Mouse (Mus musculus): ENCODE data around the gene Mturn. TPM values are rescaled to one million over a fixed set of nuclear protein-coding genes. Genes with fewer than 3 reads are reported as not detected.

Mturn gene
- polyA plus RNA-seq, 1 experiment, result 14.8 TPM

- H3K4me3 ChIP-seq (ENCODE audit: control insufficient read depth, insufficient read depth, low read length), result no peak overlapping the region
- H3K27me3 ChIP-seq (ENCODE audit: control insufficient read depth, insufficient read depth, low read length), result no peaks in the 10 kb centered on the region
- WGBS, result 95% methylated on average over 4 of the region's 4 CpGs
- H3K36me3 ChIP-seq (ENCODE audit: control insufficient read depth, insufficient read depth, low read length), result no peaks in the 10 kb centered on the region
- no peak overlapping the region for H3K27ac ChIP-seq (ENCODE audit: control insufficient read depth, insufficient read depth, low read length)
- TF ChIP-seq CTCF (IDR thresholded peaks at IDR 0.05; ENCODE audit: borderline replicate concordance, control insufficient read depth, extremely low read depth, insufficient read depth, low read length, poor library complexity), result no peak
- no peak for TF ChIP-seq POLR2A (IDR thresholded peaks at IDR 0.05; ENCODE audit: control insufficient read depth, extremely low read depth, insufficient read depth, low read length, poor library complexity)
- peaks cover 11% of the 10 kb centered on the region for H3K4me1 ChIP-seq (replicated peaks; ENCODE audit: control insufficient read depth, insufficient read depth, low read length)
- DNase-seq, result no peak
These were observed 39.8 kb downstream of the Mturn start for GRCm38 (mm10) chr6:54721252-54721635.

GRCm38 (mm10) chr6:54726309-54726708, 44.9 kb downstream of the Mturn start:
- WGBS, result 96% methylated on average over 6 of the region's 6 CpGs
- TF ChIP-seq CTCF (IDR thresholded peaks at IDR 0.05; ENCODE audit: borderline replicate concordance, control insufficient read depth, extremely low read depth, insufficient read depth, low read length, poor library complexity), result no peak
- no peak for TF ChIP-seq POLR2A (IDR thresholded peaks at IDR 0.05; ENCODE audit: control insufficient read depth, extremely low read depth, insufficient read depth, low read length, poor library complexity)
- no peak overlapping the region for H3K4me3 ChIP-seq (ENCODE audit: control insufficient read depth, insufficient read depth, low read length)
- no peak overlapping the region for H3K27ac ChIP-seq (ENCODE audit: control insufficient read depth, insufficient read depth, low read length)
- no peaks in the 10 kb centered on the region for H3K36me3 ChIP-seq (ENCODE audit: control insufficient read depth, insufficient read depth, low read length)
- no peaks in the 10 kb centered on the region for H3K27me3 ChIP-seq (ENCODE audit: control insufficient read depth, insufficient read depth, low read length)
- H3K4me1 ChIP-seq (replicated peaks; ENCODE audit: control insufficient read depth, insufficient read depth, low read length), result no peaks in the 10 kb centered on the region
- DNase-seq, result no peak

GRCm38 (mm10) chr6:54726796-54727195, 45.4 kb downstream of the Mturn start:
- no peak for DNase-seq
- H3K4me1 ChIP-seq (replicated peaks; ENCODE audit: control insufficient read depth, insufficient read depth, low read length), result no peaks in the 10 kb centered on the region
- no peaks in the 10 kb centered on the region for H3K27me3 ChIP-seq (ENCODE audit: control insufficient read depth, insufficient read depth, low read length)
- H3K27ac ChIP-seq (ENCODE audit: control insufficient read depth, insufficient read depth, low read length), result no peak overlapping the region
- H3K4me3 ChIP-seq (ENCODE audit: control insufficient read depth, insufficient read depth, low read length), result no peak overlapping the region
- no peaks in the 10 kb centered on the region for H3K36me3 ChIP-seq (ENCODE audit: control insufficient read depth, insufficient read depth, low read length)
- no peak for TF ChIP-seq CTCF (IDR thresholded peaks at IDR 0.05; ENCODE audit: borderline replicate concordance, control insufficient read depth, extremely low read depth, insufficient read depth, low read length, poor library complexity)
- no peak for TF ChIP-seq POLR2A (IDR thresholded peaks at IDR 0.05; ENCODE audit: control insufficient read depth, extremely low read depth, insufficient read depth, low read length, poor library complexity)
- WGBS, result 95% methylated on average over 6 of the region's 6 CpGs

GRCm38 (mm10) chr6:54727416-54727815, 46.0 kb downstream of the Mturn start:
- H3K4me1 ChIP-seq (replicated peaks; ENCODE audit: control insufficient read depth, insufficient read depth, low read length), result no peaks in the 10 kb centered on the region
- no peak overlapping the region for H3K4me3 ChIP-seq (ENCODE audit: control insufficient read depth, insufficient read depth, low read length)
- H3K36me3 ChIP-seq (ENCODE audit: control insufficient read depth, insufficient read depth, low read length), result no peaks in the 10 kb centered on the region
- 96% methylated on average over 5 of the region's 5 CpGs for WGBS
- H3K27me3 ChIP-seq (ENCODE audit: control insufficient read depth, insufficient read depth, low read length), result no peaks in the 10 kb centered on the region
- H3K27ac ChIP-seq (ENCODE audit: control insufficient read depth, insufficient read depth, low read length), result no peak overlapping the region
- no peak for DNase-seq
- TF ChIP-seq POLR2A (IDR thresholded peaks at IDR 0.05; ENCODE audit: control insufficient read depth, extremely low read depth, insufficient read depth, low read length, poor library complexity) (no peak), CTCF (IDR thresholded peaks at IDR 0.05; ENCODE audit: borderline replicate concordance, control insufficient read depth, extremely low read depth, insufficient read depth, low read length, poor library complexity) (no peak)

- Histone ChIP-seq H3K36me3 (ENCODE audit: control insufficient read depth, insufficient read depth, low read length) (no peaks in the 10 kb centered on the region), H3K4me3 (ENCODE audit: control insufficient read depth, insufficient read depth, low read length) (no peak overlapping the region), H3K27ac (ENCODE audit: control insufficient read depth, insufficient read depth, low read length) (no peak overlapping the region), H3K27me3 (ENCODE audit: control insufficient read depth, insufficient read depth, low read length) (no peaks in the 10 kb centered on the region), H3K4me1 (replicated peaks; ENCODE audit: control insufficient read depth, insufficient read depth, low read length) (no peaks in the 10 kb centered on the region)
- no peak for DNase-seq
- 97% methylated on average over 2 of the region's 2 CpGs for WGBS
- TF ChIP-seq CTCF (IDR thresholded peaks at IDR 0.05; ENCODE audit: borderline replicate concordance, control insufficient read depth, extremely low read depth, insufficient read depth, low read length, poor library complexity) (no peak), POLR2A (IDR thresholded peaks at IDR 0.05; ENCODE audit: control insufficient read depth, extremely low read depth, insufficient read depth, low read length, poor library complexity) (no peak)
These were observed 48.2 kb downstream of the Mturn start for GRCm38 (mm10) chr6:54729451-54730105.

GRCm38 (mm10) chr6:54731726-54732125, 50.3 kb downstream of the Mturn start:
- H3K36me3 ChIP-seq (ENCODE audit: control insufficient read depth, insufficient read depth, low read length), result no peaks in the 10 kb centered on the region
- peaks cover 5% of the 10 kb centered on the region for H3K4me1 ChIP-seq (replicated peaks; ENCODE audit: control insufficient read depth, insufficient read depth, low read length)
- H3K27me3 ChIP-seq (ENCODE audit: control insufficient read depth, insufficient read depth, low read length), result no peaks in the 10 kb centered on the region
- DNase-seq, result no peak
- H3K27ac ChIP-seq (ENCODE audit: control insufficient read depth, insufficient read depth, low read length), result no peak overlapping the region
- H3K4me3 ChIP-seq (ENCODE audit: control insufficient read depth, insufficient read depth, low read length), result no peak overlapping the region
- TF ChIP-seq CTCF (IDR thresholded peaks at IDR 0.05; ENCODE audit: borderline replicate concordance, control insufficient read depth, extremely low read depth, insufficient read depth, low read length, poor library complexity), result no peak
- no peak for TF ChIP-seq POLR2A (IDR thresholded peaks at IDR 0.05; ENCODE audit: control insufficient read depth, extremely low read depth, insufficient read depth, low read length, poor library complexity)
- 87% methylated on average over 3 of the region's 3 CpGs for WGBS

- no peak overlapping the region for H3K4me3 ChIP-seq (ENCODE audit: control insufficient read depth, insufficient read depth, low read length)
- TF ChIP-seq CTCF (IDR thresholded peaks at IDR 0.05; ENCODE audit: borderline replicate concordance, control insufficient read depth, extremely low read depth, insufficient read depth, low read length, poor library complexity), result no peak
- no peak for TF ChIP-seq POLR2A (IDR thresholded peaks at IDR 0.05; ENCODE audit: control insufficient read depth, extremely low read depth, insufficient read depth, low read length, poor library complexity)
- no peaks in the 10 kb centered on the region for H3K36me3 ChIP-seq (ENCODE audit: control insufficient read depth, insufficient read depth, low read length)
- H3K4me1 ChIP-seq (replicated peaks; ENCODE audit: control insufficient read depth, insufficient read depth, low read length), result peaks cover 9% of the 10 kb centered on the region
- DNase-seq, result no peak
- no peaks in the 10 kb centered on the region for H3K27me3 ChIP-seq (ENCODE audit: control insufficient read depth, insufficient read depth, low read length)
- H3K27ac ChIP-seq (ENCODE audit: control insufficient read depth, insufficient read depth, low read length), result no peak overlapping the region
- 91% methylated on average over 7 of the region's 7 CpGs for WGBS
These were observed 51.3 kb downstream of the Mturn start for GRCm38 (mm10) chr6:54732721-54733120.
